ENCODE assay signal across 8 mouse cellular contexts in the genomic region with DNA sequence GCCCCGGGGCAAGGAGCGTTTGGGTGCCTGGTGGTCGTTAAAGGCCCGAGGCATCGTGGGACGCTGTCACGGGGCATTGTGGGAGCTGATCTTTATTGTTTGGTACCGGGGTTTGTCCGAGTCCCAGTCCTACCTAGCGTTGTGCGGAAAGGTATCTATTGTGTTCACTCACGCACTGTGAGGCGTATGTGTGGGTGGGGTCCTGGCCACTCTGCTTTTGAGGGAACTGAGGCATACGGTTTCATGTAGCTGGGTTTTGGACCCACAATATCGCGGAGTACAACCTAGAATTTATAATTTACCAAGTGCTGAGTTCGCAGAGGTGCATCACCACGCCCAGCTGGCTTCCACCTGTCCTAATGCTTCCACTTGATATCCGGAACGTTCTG. TPM values are rescaled to one million over a fixed set of nuclear protein-coding genes. Genes with fewer than 3 reads are reported as not detected.
A peak's percentile ranks its signal among the peaks of the same experiment; 100 is the strongest.
DNase-seq lines count a peak whose midpoint lies in the region; ATAC-seq and TF ChIP-seq lines count a peak whose summit lies in the region.

No protein-coding gene starts in this region.

- WGBS in lung, embryonic 14.5 days = 1% methylated on average over 20 of the region's 20 CpGs
- 1% methylated on average over 20 of the region's 20 CpGs for WGBS in neural tube, embryonic 12.5 days

- peak overlapping the region; percentile 99 for H3K27ac ChIP-seq in lung, embryonic 14.5 days (ENCODE audit: low read depth)
- peak overlapping the region; percentile 100 for H3K27ac ChIP-seq in neural tube, embryonic 12.5 days

- peak overlapping the region; percentile 89 for H3K4me2 ChIP-seq in lung, embryonic 14.5 days
- peak overlapping the region; percentile 79 for H3K4me2 ChIP-seq in neural tube, embryonic 12.5 days (replicated peaks)

- TF ChIP-seq CTCF in lung, embryonic 14.5 days (IDR thresholded peaks at IDR 0.05; ENCODE audit: low read depth) = no peak

- ATAC-seq in lung, embryonic 14.5 days (ENCODE audit: insufficient read depth) = peak; percentile 9; the same call in 1 of the 2 replicates
- ATAC-seq in erythroblast, adult 5-6 weeks (replicated peaks; ENCODE audit: low FRiP score, poor library complexity, severe bottlenecking) = 0 out of 2 replicates have a peak, but pooled peaks have one; percentile 18
- ATAC-seq in neural tube, embryonic 12.5 days (ENCODE audit: low FRiP score, low read depth) = peak; percentile 34

- H3K9me3 ChIP-seq in lung, embryonic 14.5 days (ENCODE audit: low read depth, low read length) = no peaks in the 10 kb centered on the region
- no peaks in the 10 kb centered on the region for H3K9me3 ChIP-seq in neural tube, embryonic 12.5 days

- H3K27me3 ChIP-seq in lung, embryonic 14.5 days (ENCODE audit: insufficient read depth, low read length) = peaks cover 5% of the 10 kb centered on the region; the same call in 1 of the 2 replicates
- H3K27me3 ChIP-seq in neural tube, embryonic 12.5 days (replicated peaks) = no peaks in the 10 kb centered on the region

- H3K4me1 ChIP-seq in lung, embryonic 14.5 days (ENCODE audit: insufficient read depth) = peaks cover 8% of the 10 kb centered on the region; the same call in 1 of the 2 replicates
- H3K4me1 ChIP-seq in neural tube, embryonic 12.5 days = peaks cover 35% of the 10 kb centered on the region

- no peak for DNase-seq in lung, embryonic 14.5 days
- no peak for DNase-seq in lung, postnatal 36 days
- DNase-seq in kidney, postnatal 36 days = peak; percentile 9 to 23
- no peak for DNase-seq in B cell, adult 2 months
- DNase-seq in ovary, postnatal 10 days (ENCODE audit: low spot score) = no peak
- DNase-seq in ovary, postnatal 14 days (ENCODE audit: low spot score) = no peak

- peak overlapping the region; percentile 78 for H3K4me3 ChIP-seq in lung, embryonic 14.5 days (ENCODE audit: low read depth, low read length)
- peak overlapping the region; percentile 55 for H3K4me3 ChIP-seq in neural tube, embryonic 12.5 days

- peak overlapping the region; percentile 97 for H3K9ac ChIP-seq in lung, embryonic 14.5 days
- H3K9ac ChIP-seq in neural tube, embryonic 12.5 days = peak overlapping the region; percentile 95

- H3K36me3 ChIP-seq in lung, embryonic 14.5 days (ENCODE audit: insufficient read depth) = peaks cover 17% of the 10 kb centered on the region; the same call in 1 of the 2 replicates
- peaks cover 25% of the 10 kb centered on the region for H3K36me3 ChIP-seq in neural tube, embryonic 12.5 days

RNA-seq across cellular contexts. Expression of gene Zfp428, which starts 0.9 kb away (rescaled TPM):
- polyA plus RNA-seq in lung, embryonic 14.5 days (2014; fragmentation: Nextera tagmentation; extraction: Ambion mirVana) = 36.2 and 37.7 TPM in 2 replicates
- total RNA-seq in erythroblast, adult 5-6 weeks (2015; ENCODE audit: low replicate concordance) = not detected in 2 replicates
- not detected in 2 replicates for total RNA-seq in erythroblast, adult 5-6 weeks (2017; ENCODE audit: low replicate concordance)
- polyA plus RNA-seq in neural tube, embryonic 12.5 days (2016; fragmentation: Nextera tagmentation; extraction: Ambion mirVana) = 172 and 176 TPM in 2 replicates

RNA-seq across cellular contexts. Expression of gene AC161166.1, which starts 4.5 kb away (rescaled TPM):
- polyA plus RNA-seq in lung, embryonic 14.5 days (2014; fragmentation: Nextera tagmentation; extraction: Ambion mirVana) = 0.32 and 0.47 TPM in 2 replicates
- total RNA-seq in erythroblast, adult 5-6 weeks (2015; ENCODE audit: low replicate concordance) = not detected in 2 replicates
- total RNA-seq in erythroblast, adult 5-6 weeks (2017; ENCODE audit: low replicate concordance) = not detected in 2 replicates
- polyA plus RNA-seq in neural tube, embryonic 12.5 days (2016; fragmentation: Nextera tagmentation; extraction: Ambion mirVana) = 1.2 and 1.5 TPM in 2 replicates

RNA-seq across cellular contexts. Expression of gene Irgq, which starts 22.8 kb away (rescaled TPM):
- polyA plus RNA-seq in lung, embryonic 14.5 days (2014; fragmentation: Nextera tagmentation; extraction: Ambion mirVana) = 8.0 and 9.3 TPM in 2 replicates
- total RNA-seq in erythroblast, adult 5-6 weeks (2015; ENCODE audit: low replicate concordance) = 0.42 TPM in 1 of 2 replicates, not detected in the other
- total RNA-seq in erythroblast, adult 5-6 weeks (2017; ENCODE audit: low replicate concordance) = 1.4 and 1.6 TPM in 2 replicates
- 27.5 and 30.7 TPM in 2 replicates for polyA plus RNA-seq in neural tube, embryonic 12.5 days (2016; fragmentation: Nextera tagmentation; extraction: Ambion mirVana)

RNA-seq across cellular contexts. Expression of gene Cadm4, which starts 25.9 kb away (rescaled TPM):
- polyA plus RNA-seq in lung, embryonic 14.5 days (2014; fragmentation: Nextera tagmentation; extraction: Ambion mirVana) = 0.34 and 0.72 TPM in 2 replicates
- not detected in 2 replicates for total RNA-seq in erythroblast, adult 5-6 weeks (2015; ENCODE audit: low replicate concordance)
- 0.77 TPM in 1 of 2 replicates, not detected in the other for total RNA-seq in erythroblast, adult 5-6 weeks (2017; ENCODE audit: low replicate concordance)
- polyA plus RNA-seq in neural tube, embryonic 12.5 days (2016; fragmentation: Nextera tagmentation; extraction: Ambion mirVana) = 42.8 and 60.0 TPM in 2 replicates

RNA-seq across cellular contexts. Expression of gene Pinlyp, which starts 38.2 kb away (rescaled TPM):
- not detected in 2 replicates for polyA plus RNA-seq in lung, embryonic 14.5 days (2014; fragmentation: Nextera tagmentation; extraction: Ambion mirVana)
- total RNA-seq in erythroblast, adult 5-6 weeks (2015; ENCODE audit: low replicate concordance) = not detected in 2 replicates
- total RNA-seq in erythroblast, adult 5-6 weeks (2017; ENCODE audit: low replicate concordance) = not detected in 2 replicates
- polyA plus RNA-seq in neural tube, embryonic 12.5 days (2016; fragmentation: Nextera tagmentation; extraction: Ambion mirVana) = not detected in 2 replicates

Comparison
In these comparisons a context has a peak if more than half of its experiments do, and no peak if none do; other contexts are left out.
1. DNase-seq: peak in kidney, postnatal 36 days (2 of 2); none in lung, embryonic 14.5 days (single experiment), lung, postnatal 36 days (single experiment), B cell, adult 2 months (0 of 2), ovary, postnatal 10 days (single experiment) and ovary, postnatal 14 days (single experiment).
2. Peak in every context shown above with its lines, with median percentiles within 50 percentile points of each other: ATAC-seq.